Mouse (Mus musculus) limb, embryonic 11.5 days (tissue): ENCODE data around the gene Irf2bpl. TPM values are rescaled to one million over a fixed set of nuclear protein-coding genes. Genes with fewer than 3 reads are reported as not detected.

ENCODE experiments used
- ATAC-seq: fragments of 200-750 bp; cut with Nextera tagmentation; 2 replicates; pipeline ENCODE4 v1.8.0; 2017; ENCODE audit warnings: low read depth; ENCODE audit not compliant: insufficient number of reproducible peaks, low FRiP score, low TSS enrichment
- DNase-seq: peaks from one replicate; pipeline ENCODE4 v3.0.0-alpha.2; 2015; ENCODE audit warnings: low spot score
- H3K27ac ChIP-seq: fragments of 300-500 bp; sonication (generic); replicated peaks from 2 replicates; pipeline ENCODE4 v1.5.1; 2014; ENCODE audit warnings: low read depth, mild to moderate bottlenecking, low read length
- H3K27me3 ChIP-seq: fragments of 300-500 bp; sonication (generic); 2 replicates; pipeline ENCODE4 v1.6.1; 2014; ENCODE audit warnings: mild to moderate bottlenecking, low read length, mixed read lengths; ENCODE audit not compliant: control insufficient read depth, insufficient read depth
- H3K36me3 ChIP-seq: fragments of 300-500 bp; sonication (generic); 2 replicates; pipeline ENCODE4 v1.6.1; 2014; ENCODE audit warnings: mild to moderate bottlenecking, low read length, moderate library complexity, mixed read lengths; ENCODE audit not compliant: control insufficient read depth, insufficient read depth
- H3K4me1 ChIP-seq: fragments of 300-500 bp; sonication (generic); 2 replicates; pipeline ENCODE4 v1.6.1; 2014; ENCODE audit warnings: low read length, mixed read lengths; ENCODE audit not compliant: control insufficient read depth, insufficient read depth
- H3K4me2 ChIP-seq: fragments of 300-500 bp; sonication (generic); 2 replicates; pipeline ENCODE4 v1.6.1; 2014; ENCODE audit warnings: low read depth, mild to moderate bottlenecking, moderate library complexity; ENCODE audit not compliant: severe bottlenecking
- H3K4me3 ChIP-seq: fragments of 300-500 bp; sonication (generic); 2 replicates; pipeline ENCODE4 v1.5.1; 2014; ENCODE audit warnings: low read depth, low read length
- H3K9ac ChIP-seq: fragments of 300-500 bp; sonication (generic); 2 replicates; pipeline ENCODE4 v1.6.1; 2014; ENCODE audit warnings: mild to moderate bottlenecking, low read length
- H3K9me3 ChIP-seq: fragments of 300-500 bp; sonication (generic); 2 replicates; pipeline ENCODE4 v1.6.1; 2016; ENCODE audit warnings: low read length; ENCODE audit not compliant: control insufficient read depth
- WGBS: fragments of 180-500 bp; shearing (Covaris S2); extraction: QIAGEN DNeasy Blood & Tissue Kit; methylation state at CpG from one replicate; pipeline ENCODE4 v1.1.7; 2014; 5-methylcytosine and 5-hydroxymethylcytosine counted together
- polyA plus RNA-seq: library from polyadenylated mRNA; unstranded; fragments of >200 nt; fragmentation: Nextera tagmentation; extraction: Ambion mirVana; gene quantifications from 2 replicates; pipeline ENCODE4 v1.2.1, GENCODE M21; 2014

Irf2bpl gene
- polyA plus RNA-seq, 1 experiment from 2014 or later: 17.9 TPM

DNA sequence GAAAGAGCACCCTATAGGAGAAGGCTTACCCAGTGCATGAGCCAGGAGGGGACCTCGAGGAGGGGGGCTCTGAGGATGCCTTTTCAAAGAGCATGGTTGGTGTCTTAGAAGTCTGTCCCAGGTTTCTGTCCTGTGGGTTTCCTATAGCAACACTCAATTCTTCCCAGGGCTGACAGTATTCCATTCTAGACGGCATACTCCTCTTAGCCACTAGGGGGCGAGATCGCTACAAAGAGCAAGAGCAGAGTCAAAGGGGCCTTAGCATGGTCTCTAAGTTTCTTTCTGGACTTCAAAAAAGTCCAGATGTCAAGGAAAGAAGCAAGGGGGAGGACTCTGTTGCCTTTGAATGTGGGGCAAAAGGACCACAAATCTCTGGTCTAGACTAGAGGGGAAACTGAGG lies 20.6 kb upstream of the Irf2bpl start:
- Histone ChIP-seq H3K4me1 (peaks cover 14% of the 10 kb centered on the region), H3K27me3 (no peaks in the 10 kb centered on the region), H3K9ac (no peak overlapping the region), H3K36me3 (no peaks in the 10 kb centered on the region), H3K27ac (no peak overlapping the region), H3K4me2 (no peak overlapping the region), H3K9me3 (no peaks in the 10 kb centered on the region), H3K4me3 (no peak overlapping the region)
- no peak for ATAC-seq
- 11% methylated on average over 4 of the region's 4 CpGs for WGBS
- no peak for DNase-seq

DNA sequence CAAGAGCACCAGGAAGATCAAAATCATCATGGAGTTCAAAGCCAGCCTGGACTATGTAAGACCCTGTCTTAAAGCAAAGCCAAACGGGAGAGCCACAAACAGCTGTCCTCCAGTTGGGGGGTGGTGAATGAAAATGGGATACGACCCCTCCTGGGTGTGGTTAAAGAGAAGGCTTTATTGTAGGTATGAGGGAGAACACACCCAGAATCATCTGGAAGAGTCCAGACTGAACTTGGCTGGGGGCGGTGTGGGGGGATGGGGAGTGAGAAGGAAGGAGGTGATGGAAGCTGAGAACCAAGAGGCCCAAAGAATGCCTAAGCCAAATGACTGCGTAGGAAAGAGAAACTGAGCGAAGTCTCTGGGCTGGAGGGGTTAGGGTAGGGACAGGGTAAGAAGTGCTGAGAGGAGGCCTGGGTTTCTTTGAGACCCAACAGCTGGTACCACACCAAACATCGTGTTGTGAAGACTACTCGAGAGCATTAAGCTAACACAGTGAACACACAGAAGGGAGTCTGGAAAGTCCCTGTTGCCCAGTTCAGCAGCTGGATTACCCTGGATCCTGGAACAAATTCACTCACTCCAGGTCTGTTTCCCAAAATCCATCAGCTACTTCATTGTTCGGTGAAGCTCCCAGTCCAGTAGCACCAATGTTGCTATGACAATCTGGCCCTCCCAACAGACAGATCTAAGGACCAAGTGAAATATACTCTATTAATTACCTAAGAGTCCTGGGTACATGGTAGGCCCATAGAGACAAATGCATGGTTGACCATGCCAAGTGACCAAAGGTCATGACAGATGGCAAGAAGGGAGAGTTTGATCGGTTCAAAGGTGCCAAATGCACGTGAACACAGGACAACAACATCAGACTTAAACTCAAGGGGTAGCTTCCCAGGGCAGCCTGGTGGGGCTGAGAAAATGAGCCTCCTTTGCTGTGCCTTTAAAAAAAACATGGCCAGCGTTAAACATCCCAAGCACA lies 19.5 kb upstream of the Irf2bpl start:
- DNase-seq: no peak
- ATAC-seq: no peak
- no peak overlapping the region for H3K27ac ChIP-seq
- no peak overlapping the region for H3K9ac ChIP-seq
- no peak overlapping the region for H3K4me3 ChIP-seq
- H3K4me2 ChIP-seq: no peak overlapping the region
- H3K9me3 ChIP-seq: no peaks in the 10 kb centered on the region
- peaks cover 22% of the 10 kb centered on the region for H3K4me1 ChIP-seq
- no peaks in the 10 kb centered on the region for H3K36me3 ChIP-seq
- H3K27me3 ChIP-seq: no peaks in the 10 kb centered on the region
- WGBS: 78% methylated on average over 11 of the region's 11 CpGs

DNA sequence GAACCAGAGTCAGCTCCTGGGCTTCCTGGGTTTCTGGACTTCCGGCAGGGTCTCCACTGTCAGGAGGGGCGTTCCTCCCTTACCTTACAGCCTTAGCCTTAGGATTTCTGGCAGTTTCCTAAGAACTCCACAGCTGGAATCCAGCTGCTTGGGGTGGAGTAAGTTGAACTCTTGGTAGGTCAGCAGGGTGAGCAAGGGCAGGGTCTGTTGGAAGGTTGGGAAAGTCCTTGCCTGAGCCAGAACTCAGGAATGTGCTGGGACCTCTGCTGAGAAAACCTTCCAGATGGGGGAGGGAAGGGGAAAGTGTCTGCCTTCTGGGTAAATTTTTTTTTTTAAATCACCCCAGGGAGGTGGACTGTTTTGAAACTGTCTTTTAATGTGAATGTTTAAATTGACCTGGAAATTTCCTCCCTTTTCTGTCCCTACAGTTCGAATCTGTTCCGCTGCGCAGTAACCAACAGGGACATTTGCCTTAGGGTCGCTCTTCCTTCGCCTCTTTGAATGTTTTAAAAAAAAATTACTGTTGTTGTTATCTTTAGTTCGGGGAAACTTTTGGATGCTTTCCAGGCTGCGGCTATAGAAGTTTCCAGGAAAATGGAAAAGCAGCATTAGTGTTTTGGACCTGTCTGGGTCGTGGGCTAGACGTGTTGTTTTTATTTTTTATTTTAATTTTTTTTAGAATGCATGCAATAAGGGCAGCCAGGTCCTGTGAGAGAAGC lies 15.0 kb upstream of the Irf2bpl start:
- Histone ChIP-seq H3K27me3 (no peaks in the 10 kb centered on the region), H3K9me3 (no peaks in the 10 kb centered on the region), H3K4me1 (peaks cover 42% of the 10 kb centered on the region), H3K4me3 (no peak overlapping the region), H3K36me3 (no peaks in the 10 kb centered on the region), H3K9ac (no peak overlapping the region), H3K4me2 (no peak overlapping the region), H3K27ac (peak overlapping the region; percentile 51)
- DNase-seq: peak; percentile 70
- 70% methylated on average over 11 of the region's 11 CpGs for WGBS
- no peak for ATAC-seq

DNA sequence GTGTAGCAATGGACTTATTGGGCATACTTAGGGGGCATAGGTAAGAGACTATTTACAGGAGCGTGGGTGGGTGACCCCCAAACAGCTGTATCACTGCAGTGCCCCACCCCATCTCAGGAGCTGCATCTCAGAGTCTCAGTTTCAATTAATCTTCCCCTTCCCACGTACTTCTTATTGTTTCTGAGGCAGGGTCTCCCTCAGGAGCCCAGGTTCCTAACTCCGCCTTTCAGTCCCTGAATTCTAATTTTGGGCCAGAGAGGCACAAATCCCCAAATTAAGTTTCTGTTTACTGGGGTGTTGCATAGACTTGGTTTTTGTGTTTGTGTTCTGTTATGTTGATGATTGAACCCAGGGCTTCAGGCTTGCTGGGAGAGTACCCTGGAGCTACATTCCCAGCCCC lies 13.8 kb upstream of the Irf2bpl start:
- WGBS: 69% methylated on average over 3 of the region's 3 CpGs
- Histone ChIP-seq H3K4me1 (peaks cover 47% of the 10 kb centered on the region), H3K9me3 (no peaks in the 10 kb centered on the region), H3K4me3 (no peak overlapping the region), H3K9ac (no peak overlapping the region), H3K27me3 (no peaks in the 10 kb centered on the region), H3K27ac (peak overlapping the region; percentile 42; the same call in 1 of the 2 replicates), H3K4me2 (no peak overlapping the region), H3K36me3 (no peaks in the 10 kb centered on the region)
- no peak for ATAC-seq
- DNase-seq: no peak

DNA sequence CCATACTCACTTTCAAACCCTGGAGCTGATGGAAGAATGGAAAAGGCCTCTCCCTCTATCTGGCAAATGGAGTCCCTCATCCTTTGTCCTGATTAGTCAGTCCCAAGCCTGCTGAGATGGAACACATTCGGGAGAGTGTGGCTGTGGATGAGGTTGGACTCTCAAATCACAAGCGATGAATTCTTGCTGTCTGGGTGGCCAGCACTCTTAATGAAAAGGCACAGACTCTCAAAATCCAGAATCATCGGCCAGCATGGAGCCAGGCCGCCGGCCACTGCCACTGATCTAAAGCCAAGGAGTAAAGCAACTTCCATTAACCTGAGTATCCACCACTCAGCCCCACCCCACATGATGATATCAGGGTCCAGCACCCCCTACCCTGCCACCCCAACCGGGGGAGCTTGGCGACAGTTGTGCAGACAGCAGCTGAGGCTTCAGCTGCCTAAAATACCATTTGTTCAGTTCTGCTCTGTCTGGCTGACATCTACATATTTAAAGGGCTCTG lies 13.2 kb upstream of the Irf2bpl start:
- no peak overlapping the region for H3K4me3 ChIP-seq
- peaks cover 53% of the 10 kb centered on the region for H3K4me1 ChIP-seq
- no peaks in the 10 kb centered on the region for H3K36me3 ChIP-seq
- no peak overlapping the region for H3K9ac ChIP-seq
- ATAC-seq (no peak), DNase-seq (no peak)
- no peaks in the 10 kb centered on the region for H3K9me3 ChIP-seq
- peak overlapping the region; percentile 42; the same call in 1 of the 2 replicates for H3K27ac ChIP-seq
- H3K4me2 ChIP-seq: no peak overlapping the region
- H3K27me3 ChIP-seq: no peaks in the 10 kb centered on the region
- WGBS: 69% methylated on average over 7 of the region's 7 CpGs

DNA sequence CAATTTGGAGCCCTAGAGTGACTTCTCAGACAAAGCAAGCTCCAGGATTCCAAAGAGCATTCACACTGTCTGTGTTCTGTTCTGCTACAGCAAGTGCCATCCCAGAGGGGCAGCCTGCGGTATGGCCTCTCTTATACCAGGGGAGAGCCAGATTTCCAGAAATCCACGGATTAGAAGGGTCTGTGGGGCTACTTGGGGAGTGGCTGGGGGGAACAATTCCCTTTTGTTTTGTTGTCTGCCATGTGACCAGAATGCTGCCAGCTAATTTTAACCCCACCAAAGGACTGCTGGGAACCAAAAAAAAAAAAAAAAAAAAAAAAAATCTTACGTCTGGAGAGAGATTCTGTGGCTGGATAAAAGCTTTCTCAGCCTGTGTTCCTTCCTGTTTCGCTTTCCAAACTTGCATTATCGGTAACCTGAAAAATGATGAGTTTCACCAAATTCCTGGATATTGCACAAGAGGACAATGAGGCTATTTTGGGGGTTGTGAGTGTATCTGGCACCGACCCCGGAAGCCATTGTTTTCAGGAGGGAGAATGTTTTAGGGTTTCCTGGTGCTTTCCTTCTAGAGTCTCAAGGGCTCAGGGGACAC lies 12.4 kb upstream of the Irf2bpl start:
- Histone ChIP-seq H3K4me2 (peak overlapping the region; percentile 46; the same call in 1 of the 2 replicates), H3K9ac (no peak overlapping the region), H3K4me3 (no peak overlapping the region), H3K27ac (peak overlapping the region; percentile 96), H3K27me3 (no peaks in the 10 kb centered on the region), H3K9me3 (no peaks in the 10 kb centered on the region), H3K4me1 (peaks cover 61% of the 10 kb centered on the region), H3K36me3 (no peaks in the 10 kb centered on the region)
- 55% methylated on average over 7 of the region's 7 CpGs for WGBS
- DNase-seq (no peak), ATAC-seq (no peak)

DNA sequence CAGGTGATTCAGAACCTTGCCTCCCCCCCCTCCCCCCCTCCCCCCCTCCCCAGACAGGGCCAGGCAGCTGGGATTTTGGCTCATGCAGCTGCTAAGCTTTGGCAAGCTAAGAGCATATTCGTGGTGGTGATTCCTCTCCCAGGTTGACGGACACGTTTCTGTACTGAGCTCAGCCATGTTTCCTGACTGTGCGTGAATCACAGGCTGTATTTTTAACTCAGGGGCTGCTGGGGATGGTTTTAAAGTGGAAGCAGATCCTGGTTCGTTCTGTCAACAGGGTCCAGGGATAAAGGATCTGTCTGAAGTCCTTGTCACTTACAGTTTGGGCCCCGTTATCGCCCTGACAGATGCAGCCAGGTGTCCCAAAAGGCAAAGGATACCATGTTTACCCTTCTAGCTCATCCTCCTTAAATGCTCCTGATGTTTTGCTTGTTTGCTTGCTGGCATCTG lies 11.9 kb upstream of the Irf2bpl start:
- Histone ChIP-seq H3K27me3 (no peaks in the 10 kb centered on the region), H3K4me1 (peaks cover 65% of the 10 kb centered on the region), H3K4me2 (peak overlapping the region; percentile 46; the same call in 1 of the 2 replicates), H3K9ac (no peak overlapping the region), H3K9me3 (no peaks in the 10 kb centered on the region), H3K36me3 (no peaks in the 10 kb centered on the region), H3K4me3 (no peak overlapping the region), H3K27ac (peak overlapping the region; percentile 96)
- no peak for ATAC-seq
- WGBS: 19% methylated on average over 7 of the region's 7 CpGs
- DNase-seq: no peak
